In genomic region chr3:131489657-131490142, GRCm38 (mm10) we compare ENCODE assay signal across 8 mouse cellular contexts. TPM values are rescaled to one million over a fixed set of nuclear protein-coding genes. Genes with fewer than 3 reads are reported as not detected.
DNase-seq lines count a peak whose midpoint lies in the region; ATAC-seq and TF ChIP-seq lines count a peak whose summit lies in the region.

No protein-coding gene starts in this region.

- peak overlapping the region; percentile 46 for H3K9ac ChIP-seq in liver, embryonic 15.5 days
- peak overlapping the region; percentile 74 for H3K9ac ChIP-seq in neural tube, embryonic 13.5 days

- no peaks in the 10 kb centered on the region for H3K9me3 ChIP-seq in E14TG2a.4 (ENCODE audit: low read length)
- H3K9me3 ChIP-seq in embryonic facial prominence, embryonic 10.5 days, result no peaks in the 10 kb centered on the region
- H3K9me3 ChIP-seq in liver, embryonic 15.5 days (replicated peaks), result no peaks in the 10 kb centered on the region
- no peaks in the 10 kb centered on the region for H3K9me3 ChIP-seq in neural tube, embryonic 13.5 days

- peak overlapping the region; percentile 63 for H3K4me2 ChIP-seq in liver, embryonic 15.5 days
- H3K4me2 ChIP-seq in neural tube, embryonic 13.5 days, result peak overlapping the region; percentile 97

- no peaks in the 10 kb centered on the region for H3K36me3 ChIP-seq in E14TG2a.4 (ENCODE audit: insufficient read depth, low read length)
- no peaks in the 10 kb centered on the region for H3K36me3 ChIP-seq in embryonic facial prominence, embryonic 10.5 days (replicated peaks)
- H3K36me3 ChIP-seq in liver, embryonic 15.5 days (replicated peaks), result no peaks in the 10 kb centered on the region
- no peaks in the 10 kb centered on the region for H3K36me3 ChIP-seq in neural tube, embryonic 13.5 days

- peaks cover 24% of the 10 kb centered on the region for H3K27me3 ChIP-seq in E14TG2a.4 (ENCODE audit: insufficient read depth, low read length)
- H3K27me3 ChIP-seq in embryonic facial prominence, embryonic 10.5 days (replicated peaks; ENCODE audit: low read depth, poor library complexity, severe bottlenecking), result peaks cover 74% of the 10 kb centered on the region
- H3K27me3 ChIP-seq in liver, embryonic 15.5 days, result peaks cover 48% of the 10 kb centered on the region
- H3K27me3 ChIP-seq in neural tube, embryonic 13.5 days, result peaks cover 87% of the 10 kb centered on the region

- H3K27ac ChIP-seq in embryonic facial prominence, embryonic 10.5 days (replicated peaks), result peak overlapping the region; percentile 81
- peak overlapping the region; percentile 77 for H3K27ac ChIP-seq in liver, embryonic 15.5 days (replicated peaks)
- no peak overlapping the region for H3K27ac ChIP-seq in neural tube, embryonic 13.5 days (replicated peaks)

- under 1% methylated on average over 36 of the region's 36 CpGs for WGBS in embryonic facial prominence, embryonic 10.5 days
- 1% methylated on average over 33 of the region's 36 CpGs for WGBS in liver, embryonic 15.5 days (ENCODE audit: insufficient replicate concordance)
- WGBS in neural tube, embryonic 13.5 days, result under 1% methylated on average over 36 of the region's 36 CpGs

- ATAC-seq in liver, embryonic 15.5 days (ENCODE audit: insufficient read depth), result peak; percentile 57
- peak; percentile 75 for ATAC-seq in neural tube, embryonic 13.5 days (ENCODE audit: low read depth)

- peaks cover 41% of the 10 kb centered on the region for H3K4me1 ChIP-seq in E14TG2a.4 (replicated peaks; ENCODE audit: low read depth, low read length)
- H3K4me1 ChIP-seq in embryonic facial prominence, embryonic 10.5 days, result peaks cover 20% of the 10 kb centered on the region
- 0 out of 2 replicates have a peak, but pooled peaks cover 4% of the 10 kb centered on the region for H3K4me1 ChIP-seq in liver, embryonic 15.5 days (replicated peaks)
- H3K4me1 ChIP-seq in neural tube, embryonic 13.5 days (replicated peaks), result peaks cover 13% of the 10 kb centered on the region

- H3K4me3 ChIP-seq in E14TG2a.4 (replicated peaks; ENCODE audit: low read length), result peak overlapping the region; percentile 90
- H3K4me3 ChIP-seq in embryonic facial prominence, embryonic 10.5 days, result peak overlapping the region; percentile 82
- H3K4me3 ChIP-seq in liver, embryonic 15.5 days (replicated peaks), result peak overlapping the region; percentile 62
- peak overlapping the region; percentile 72 for H3K4me3 ChIP-seq in neural tube, embryonic 13.5 days

- peak; percentile 76 to 89 for DNase-seq in adrenal gland, adult (ENCODE audit: inconsistent age in 2 of 2, low spot score in 1 of 2)
- DNase-seq in embryonic facial prominence, embryonic 10.5 days (ENCODE audit: low spot score), result no peak
- peak; percentile 17 for DNase-seq in heart, adult 8-10 months (ENCODE audit: low spot score)
- DNase-seq in kidney, adult 9 months, result peak; percentile 91
- DNase-seq in c-Kit-positive CD71-positive TER-119-positive erythroid progenitor cells, embryonic 14.5 days (ENCODE audit: low spot score), result no peak

- TF ChIP-seq CTCF in E14TG2a.4 (conservative IDR thresholded peaks at IDR 0.05; ENCODE audit: low read length), result no peak

RNA-seq across cellular contexts. Expression of gene Sgms2, which starts 1.5 kb away (rescaled TPM):
- 0.77 and 1.2 TPM in 2 replicates for polyA plus RNA-seq in embryonic facial prominence, embryonic 10.5 days (2016; fragmentation: Nextera tagmentation; extraction: Ambion mirVana)
- 1 to 10 TPM; 1.3 to 2.0 (median 1.7) TPM for total RNA-seq in heart, adult 8-10 months (2022)
- 4.4 and 4.7 TPM in 2 replicates for polyA plus RNA-seq in liver, embryonic 15.5 days (2015; fragmentation: Nextera tagmentation; extraction: Ambion mirVana)
- polyA plus RNA-seq in neural tube, embryonic 13.5 days (2015; fragmentation: Nextera tagmentation; extraction: Ambion mirVana), result 0.85 and 1.1 TPM in 2 replicates

Comparison
In these comparisons a context has a peak if more than half of its experiments do, and no peak if none do; other contexts are left out.
1. DNase-seq: peak in adrenal gland, adult (2 of 2), heart, adult 8-10 months (single experiment) and kidney, adult 9 months (single experiment); none in embryonic facial prominence, embryonic 10.5 days (single experiment) and c-Kit-positive CD71-positive TER-119-positive erythroid progenitor cells, embryonic 14.5 days (single experiment).
2. Peak in every context shown above with its lines, with median percentiles within 50 percentile points of each other: H3K4me3 ChIP-seq.